Mouse (Mus musculus) spleen, adult 2 months (tissue): ENCODE data around the gene Hint2.

ENCODE experiments used
- CTCF ChIP-seq: fragments of 200-500 bp; IDR thresholded peaks from 2 replicates; pipeline ENCODE4 v1.5.1; 2011; ENCODE audit warnings: mild to moderate bottlenecking, inconsistent platforms; ENCODE audit not compliant: insufficient read depth, insufficient read length, insufficient replicate concordance; ENCODE audit errors: extremely low read depth
- POLR2A ChIP-seq: fragments of 200-500 bp; IDR thresholded peaks from 2 replicates; pipeline ENCODE4 v1.6.1; 2011; ENCODE audit warnings: low read depth, low read length, inconsistent platforms

GRCm38 (mm10) chr4:43636751-43637150 lies 19.5 kb downstream of the Hint2 start:
- TF ChIP-seq CTCF (no peak), POLR2A (no peak)
